Mouse (Mus musculus) thymus, postnatal 4 days (tissue): Measurements from ENCODE around the gene Arhgef26.

Source experiments
- DNase-seq: peaks from one replicate; pipeline ENCODE4 v3.0.0; 2021

Gene Arhgef26

GRCm38 (mm10) chr3:62338044-62338443 lies at the start of gene Arhgef26:
TSS of gene Arhgef26 (plus strand) at chr3:62338344.
- no peak for DNase-seq

GRCm38 (mm10) chr3:62310493-62310892 lies 27.7 kb upstream of the Arhgef26 start:
- DNase-seq, result no peak

- no peak for DNase-seq
These were observed 26.9 kb upstream of the Arhgef26 start for GRCm38 (mm10) chr3:62311224-62311623.

GRCm38 (mm10) chr3:62324708-62325107 lies 13.4 kb upstream of the Arhgef26 start:
- no peak for DNase-seq

GRCm38 (mm10) chr3:62327903-62328302 lies 10.2 kb upstream of the Arhgef26 start:
- no peak for DNase-seq

- DNase-seq, result no peak
These were observed 313 bp downstream of the Arhgef26 start for GRCm38 (mm10) chr3:62338461-62338853.

- peak; percentile 18 for DNase-seq
These were observed 841 bp downstream of the Arhgef26 start for GRCm38 (mm10) chr3:62338854-62339515.

GRCm38 (mm10) chr3:62339516-62340051 lies 1.4 kb downstream of the Arhgef26 start:
- DNase-seq, result peak; percentile 9

GRCm38 (mm10) chr3:62340154-62340760 lies 2.1 kb downstream of the Arhgef26 start:
- DNase-seq, result no peak

GRCm38 (mm10) chr3:62340861-62341260 lies 2.7 kb downstream of the Arhgef26 start:
- DNase-seq, result no peak

GRCm38 (mm10) chr3:62341496-62342205 lies 3.5 kb downstream of the Arhgef26 start:
- DNase-seq, result no peak

GRCm38 (mm10) chr3:62348514-62349217 lies 10.5 kb downstream of the Arhgef26 start:
- DNase-seq, result no peak

- DNase-seq, result no peak
These were observed 11.2 kb downstream of the Arhgef26 start for GRCm38 (mm10) chr3:62349218-62349897.

- no peak for DNase-seq
These were observed 13.9 kb downstream of the Arhgef26 start for GRCm38 (mm10) chr3:62352071-62352470.

- no peak for DNase-seq
These were observed 14.7 kb downstream of the Arhgef26 start for GRCm38 (mm10) chr3:62352876-62353275.

- DNase-seq, result no peak
These were observed 29.7 kb downstream of the Arhgef26 start for GRCm38 (mm10) chr3:62367882-62368281.

GRCm38 (mm10) chr3:62372841-62373240 lies 34.7 kb downstream of the Arhgef26 start:
- no peak for DNase-seq

- no peak for DNase-seq
These were observed 36.2 kb downstream of the Arhgef26 start for GRCm38 (mm10) chr3:62374346-62374745.

- DNase-seq, result no peak
These were observed 36.7 kb downstream of the Arhgef26 start for GRCm38 (mm10) chr3:62374831-62375230.

GRCm38 (mm10) chr3:62376719-62377118 lies 38.6 kb downstream of the Arhgef26 start:
- DNase-seq, result no peak

- DNase-seq, result no peak
These were observed 41.8 kb downstream of the Arhgef26 start for GRCm38 (mm10) chr3:62379946-62380345.

- no peak for DNase-seq
These were observed 42.3 kb downstream of the Arhgef26 start for GRCm38 (mm10) chr3:62380420-62380819.

- no peak for DNase-seq
These were observed 44.7 kb downstream of the Arhgef26 start for GRCm38 (mm10) chr3:62382853-62383252.
